Mouse (Mus musculus): Measurements from ENCODE around the gene Ccdc187.

Ccdc187 gene

DNA sequence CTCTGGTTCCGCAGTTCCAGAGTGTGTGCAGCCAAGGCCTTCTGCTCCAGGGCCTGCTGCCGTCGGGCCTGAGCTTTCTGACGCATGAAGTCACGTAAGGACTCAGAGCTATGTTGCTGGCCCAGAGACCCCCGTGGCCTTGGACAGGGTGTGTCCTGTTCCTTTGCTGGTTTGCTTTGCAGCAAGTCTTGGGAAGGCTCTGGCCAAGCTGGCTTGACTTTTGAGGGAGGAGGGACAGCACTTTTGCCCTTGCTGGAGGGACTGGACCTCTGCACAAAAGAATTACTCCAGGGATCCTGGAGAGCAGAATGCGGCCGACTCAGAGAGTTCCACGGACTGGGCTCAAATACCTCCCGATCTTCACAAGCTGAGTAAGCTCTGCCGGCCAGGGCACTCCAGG lies 13.8 kb downstream of the Ccdc187 start:
- no peak for DNase-seq (ENCODE audit: low spot score in 2 of 2)

DNA sequence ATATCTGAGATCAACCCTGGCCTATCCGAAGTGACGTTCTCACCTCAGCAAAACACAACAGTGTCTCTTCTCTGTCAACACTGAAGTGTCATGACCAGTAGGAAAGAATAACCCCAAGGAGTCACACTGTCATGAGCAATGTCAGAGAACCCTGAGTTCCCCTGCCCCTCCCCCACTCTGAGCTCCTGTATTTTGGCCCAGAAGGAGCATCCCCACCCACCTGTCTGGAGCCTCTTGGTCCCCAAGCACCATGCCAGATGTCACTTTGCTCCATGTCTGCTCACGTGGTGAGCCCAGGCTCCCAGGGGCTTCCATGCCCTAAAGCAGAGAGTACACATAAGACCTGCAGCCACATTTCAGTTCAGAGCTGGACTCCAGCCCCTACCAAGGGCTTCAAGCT lies 14.6 kb downstream of the Ccdc187 start:
- no peak for DNase-seq (ENCODE audit: low spot score in 2 of 2)

DNA sequence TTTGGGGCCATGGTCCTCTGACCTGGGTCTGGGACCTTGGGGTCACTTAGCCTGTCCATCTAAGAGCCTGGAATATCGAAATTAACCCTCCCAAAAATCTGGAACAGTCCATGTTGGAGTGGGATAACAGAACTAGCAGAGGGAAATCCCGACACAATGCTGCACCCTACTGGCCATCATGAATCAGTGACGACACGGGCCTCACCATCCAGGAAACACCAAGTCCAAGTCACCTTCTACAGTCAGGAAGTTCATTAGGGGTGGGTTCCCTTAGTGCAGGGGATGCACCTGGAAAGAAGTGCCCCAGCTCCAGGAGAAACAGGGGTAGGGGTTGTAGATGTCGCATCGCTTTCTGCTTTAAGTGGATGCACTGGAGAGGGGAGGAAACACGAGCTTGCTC lies 20.7 kb downstream of the Ccdc187 start:
- no peak for DNase-seq (ENCODE audit: low spot score in 2 of 2)

DNA sequence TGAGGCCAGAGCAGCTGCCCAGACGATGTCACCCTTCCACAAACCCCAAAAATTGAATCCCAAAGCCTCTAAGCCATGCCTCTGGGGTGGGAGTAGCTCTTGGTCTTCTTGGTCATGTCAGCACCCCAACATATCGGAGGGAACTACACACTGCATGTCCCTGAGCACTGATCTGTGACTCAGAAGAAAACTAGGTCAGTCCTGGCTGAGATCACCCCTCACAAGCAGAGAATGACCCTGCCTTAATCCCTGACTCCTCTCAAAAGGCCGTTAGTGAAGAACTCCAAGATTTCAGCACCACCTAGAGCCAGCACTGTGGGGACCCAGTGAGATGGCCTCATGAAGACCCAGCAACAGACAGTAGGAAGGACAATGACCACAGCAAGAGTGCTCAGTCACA lies 26.1 kb downstream of the Ccdc187 start:
- no peak for DNase-seq (ENCODE audit: low spot score in 2 of 2)

DNA sequence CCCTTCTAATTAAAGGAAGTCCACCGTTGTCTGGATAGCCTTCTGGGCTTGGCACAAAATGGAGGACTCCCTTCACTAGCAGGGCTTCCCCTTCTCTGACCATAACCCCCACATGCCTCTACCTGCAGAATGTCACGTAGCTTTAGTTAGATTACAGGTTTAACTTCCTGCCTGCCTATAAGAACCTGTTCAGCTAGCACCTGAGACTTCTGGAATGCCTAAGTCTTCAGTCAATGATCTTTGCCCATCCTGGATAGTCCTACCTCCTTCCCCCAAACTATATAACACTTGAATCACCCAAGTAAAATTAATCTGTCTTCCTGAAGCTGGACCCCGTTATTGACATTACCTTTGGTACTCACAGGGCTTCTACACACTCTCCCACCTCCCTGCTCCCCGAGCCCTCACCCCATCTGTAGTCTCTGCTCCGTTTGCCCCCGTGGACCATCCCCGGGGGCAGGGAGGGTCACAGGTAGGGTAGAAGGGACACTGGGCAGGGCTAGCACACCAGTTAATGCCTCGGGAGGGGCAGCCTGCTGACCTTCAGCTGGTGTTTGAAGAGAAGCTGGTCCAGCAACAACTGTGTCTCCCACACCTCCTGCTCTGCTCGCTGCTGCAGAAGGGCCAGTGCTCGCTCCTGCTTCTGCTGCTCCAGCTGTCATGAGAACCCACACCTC lies 28.2 kb downstream of the Ccdc187 start:
- no peak for DNase-seq (ENCODE audit: low spot score in 2 of 2)

DNA sequence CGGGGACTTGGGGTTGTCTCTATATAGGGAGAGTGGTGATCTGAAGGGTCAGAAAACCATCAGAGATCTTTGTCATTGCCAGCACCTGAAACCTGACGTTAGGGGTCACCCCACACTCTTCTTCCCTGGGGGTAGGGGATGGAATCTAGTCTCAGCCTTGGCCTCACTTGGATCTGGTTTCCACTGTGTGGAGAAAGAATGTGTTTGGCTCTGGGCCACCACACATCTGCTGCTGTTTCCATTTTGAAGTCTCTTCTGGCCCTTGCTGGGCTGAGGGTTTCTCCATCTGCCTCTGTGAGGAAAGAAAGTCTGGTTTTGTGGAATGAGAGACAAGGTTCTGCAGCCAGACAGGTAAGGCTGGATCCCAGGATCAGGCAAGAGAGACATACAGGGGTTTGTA lies 29.3 kb downstream of the Ccdc187 start:
- no peak for DNase-seq (ENCODE audit: low spot score in 2 of 2)

DNA sequence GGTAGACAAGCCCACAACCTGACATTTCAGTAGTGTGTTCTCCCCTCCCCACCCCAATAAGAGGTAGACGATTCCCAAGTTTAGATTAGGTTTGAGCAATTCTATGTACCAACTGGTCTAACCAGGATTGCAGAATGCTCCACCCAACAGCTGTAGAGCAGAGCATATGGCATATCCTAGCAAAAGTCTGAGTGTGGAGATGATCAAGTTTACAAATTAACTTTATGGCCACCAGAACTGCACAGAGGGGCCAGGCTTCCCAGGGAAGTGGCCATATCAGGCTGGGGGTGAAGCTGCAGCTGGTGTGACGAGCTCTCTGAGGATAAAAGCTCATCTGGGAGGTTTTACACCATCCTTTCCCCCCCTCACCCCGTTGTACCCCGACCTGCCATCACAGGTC lies 29.7 kb downstream of the Ccdc187 start:
- DNase-seq (ENCODE audit: low spot score in 2 of 2) = no peak

DNA sequence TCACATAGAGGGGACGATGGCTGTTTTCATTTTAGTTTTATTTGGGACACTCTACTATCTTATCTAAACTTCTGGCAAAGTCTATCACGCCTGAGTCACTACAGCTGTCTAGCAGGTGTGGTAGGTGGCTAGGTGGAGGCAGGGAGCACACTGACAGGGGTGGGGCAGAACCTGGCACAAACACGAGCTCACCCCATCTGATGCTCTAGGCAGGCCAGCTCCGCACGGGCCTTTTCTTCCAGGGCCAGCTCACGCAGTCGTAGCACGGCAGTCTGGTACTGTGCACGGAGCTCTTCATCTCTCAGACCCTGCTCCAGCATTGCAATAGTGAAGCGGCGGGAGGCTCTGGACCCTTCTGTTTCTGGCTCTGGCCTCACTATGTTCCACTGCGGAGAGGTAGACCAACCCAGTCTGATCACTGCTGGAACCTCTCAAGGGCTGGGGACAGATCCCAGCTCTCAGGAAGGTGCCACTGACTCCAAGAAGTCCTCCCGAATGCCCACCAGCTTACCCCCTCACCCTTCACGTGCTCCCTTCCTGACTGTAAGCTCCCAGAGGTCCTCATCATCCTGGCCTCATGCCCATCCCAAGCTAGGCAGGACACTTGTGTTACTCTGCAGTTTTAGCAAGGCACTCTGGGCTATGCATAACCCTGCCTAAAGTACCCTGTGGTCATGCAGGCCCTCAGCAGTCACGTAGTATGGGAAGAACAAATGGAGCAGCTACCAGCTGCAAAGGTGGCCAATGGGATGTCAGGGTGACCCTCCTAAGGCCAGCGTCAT lies 36.9 kb downstream of the Ccdc187 start:
- DNase-seq (ENCODE audit: low spot score in 2 of 2) = no peak

DNA sequence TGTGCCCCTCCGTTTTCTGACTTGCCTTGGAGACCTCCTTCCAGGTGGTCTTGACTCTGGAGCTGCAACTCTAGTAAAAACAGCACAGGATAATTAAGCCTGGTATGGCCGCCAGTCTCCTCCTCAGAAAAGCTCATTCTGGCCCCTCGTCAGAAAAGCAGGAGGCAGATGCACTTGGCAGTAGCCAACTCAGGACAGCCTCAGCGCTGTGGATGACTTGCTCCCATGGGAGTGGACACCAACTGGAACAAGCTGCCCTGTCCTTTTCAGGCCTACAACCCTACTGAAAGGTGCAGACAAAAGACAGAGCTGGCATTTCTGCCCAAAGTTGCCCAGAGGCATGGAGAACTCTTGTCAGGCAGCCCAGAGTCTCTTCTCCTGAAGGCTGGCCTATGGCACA lies 39.5 kb downstream of the Ccdc187 start:
- no peak for DNase-seq (ENCODE audit: low spot score in 2 of 2)

DNA sequence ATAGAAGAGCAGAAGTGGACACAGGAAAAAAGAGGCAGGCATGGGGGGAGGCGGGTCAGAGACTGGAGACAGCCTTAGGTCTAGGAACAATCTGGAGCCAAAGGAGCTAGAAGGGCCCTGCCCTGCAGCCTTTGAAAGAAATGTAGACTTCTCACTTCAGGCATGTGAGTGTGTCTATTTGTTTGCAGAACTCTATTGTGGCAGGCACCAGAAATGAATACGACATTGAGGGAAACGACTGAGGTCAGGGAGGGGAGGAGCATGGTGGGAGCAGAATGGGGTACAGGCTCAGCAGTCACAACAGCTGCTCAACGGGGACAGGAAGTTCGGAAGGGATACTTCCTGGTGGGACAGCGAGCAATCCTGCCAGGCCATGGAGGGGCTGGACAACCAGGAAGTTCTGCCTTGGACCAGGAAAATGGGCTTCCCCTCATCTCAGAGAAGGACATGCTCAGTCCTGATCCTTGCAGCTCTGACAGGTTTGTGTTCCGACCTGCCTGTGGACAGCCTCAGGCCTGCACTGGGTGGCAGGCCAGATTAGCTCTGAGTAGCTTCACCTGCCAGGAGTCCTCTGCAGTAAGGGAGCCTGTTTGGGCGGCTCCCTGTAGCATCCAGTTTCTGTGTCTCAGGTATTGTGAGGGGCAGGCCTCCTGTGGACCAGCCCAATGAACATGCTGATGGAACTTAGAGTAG lies 41.7 kb downstream of the Ccdc187 start:
- no peak for DNase-seq (ENCODE audit: low spot score in 2 of 2)

DNA sequence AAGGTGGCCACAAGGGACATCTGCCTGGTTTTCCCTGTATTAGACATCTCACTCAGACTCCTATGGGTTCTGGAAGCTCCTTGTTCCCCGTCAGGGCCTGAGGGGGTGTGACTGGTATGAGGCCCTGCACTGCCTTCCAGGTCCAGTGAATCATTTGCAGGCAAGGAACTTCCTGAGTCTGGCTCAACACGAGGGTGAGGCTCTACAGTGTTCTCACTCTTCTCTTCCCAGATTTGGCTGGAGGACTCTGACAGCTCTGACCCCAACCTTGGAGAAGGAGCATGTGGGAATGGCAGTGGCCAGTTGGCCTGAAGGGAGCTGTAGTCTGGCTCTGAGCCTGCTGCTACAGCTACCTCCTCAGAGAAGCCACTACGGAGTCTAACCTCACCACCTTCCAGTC lies 46.8 kb downstream of the Ccdc187 start:
- no peak for DNase-seq (ENCODE audit: low spot score in 2 of 2)

DNA sequence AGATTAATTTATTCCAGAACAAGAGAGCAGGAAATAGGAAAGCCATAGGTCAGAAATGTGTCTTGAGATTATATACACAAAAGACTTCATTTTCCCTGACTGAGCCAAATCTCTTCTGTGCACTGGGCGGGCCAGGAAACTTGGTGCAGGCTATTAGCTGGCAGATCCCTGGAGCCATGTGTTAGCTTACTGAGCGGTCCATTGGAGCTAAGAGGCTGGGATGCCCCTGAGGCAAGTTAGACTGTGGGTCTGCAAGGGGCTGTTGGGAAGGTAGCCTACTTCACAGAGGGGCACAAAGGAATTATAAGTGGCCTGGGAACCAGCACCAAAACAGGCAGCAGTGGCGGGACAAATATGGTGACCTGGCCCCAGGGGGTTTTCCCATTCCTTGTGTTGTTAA lies 53.5 kb downstream of the Ccdc187 start:
- no peak for DNase-seq (ENCODE audit: low spot score in 2 of 2)

DNA sequence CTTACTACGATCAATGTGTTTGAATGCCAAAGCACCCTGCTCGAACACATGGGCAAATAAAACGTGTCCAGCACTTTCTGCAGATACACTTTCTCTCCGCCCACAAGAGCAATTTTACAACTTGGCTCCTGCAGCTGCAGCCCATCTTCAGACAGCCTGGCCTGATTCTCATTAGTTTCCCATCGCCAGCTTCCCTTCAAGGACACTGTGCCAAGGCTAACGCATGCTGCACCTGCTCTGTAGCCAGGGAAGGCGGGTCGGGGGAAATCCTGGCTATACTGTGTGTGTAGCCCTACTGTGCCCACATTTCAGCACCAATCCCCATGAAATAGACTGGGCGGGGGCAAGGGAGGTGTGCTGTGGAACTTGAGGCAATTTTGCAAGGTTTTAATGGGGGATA lies 54.0 kb downstream of the Ccdc187 start:
- no peak for DNase-seq (ENCODE audit: low spot score in 2 of 2)

DNA sequence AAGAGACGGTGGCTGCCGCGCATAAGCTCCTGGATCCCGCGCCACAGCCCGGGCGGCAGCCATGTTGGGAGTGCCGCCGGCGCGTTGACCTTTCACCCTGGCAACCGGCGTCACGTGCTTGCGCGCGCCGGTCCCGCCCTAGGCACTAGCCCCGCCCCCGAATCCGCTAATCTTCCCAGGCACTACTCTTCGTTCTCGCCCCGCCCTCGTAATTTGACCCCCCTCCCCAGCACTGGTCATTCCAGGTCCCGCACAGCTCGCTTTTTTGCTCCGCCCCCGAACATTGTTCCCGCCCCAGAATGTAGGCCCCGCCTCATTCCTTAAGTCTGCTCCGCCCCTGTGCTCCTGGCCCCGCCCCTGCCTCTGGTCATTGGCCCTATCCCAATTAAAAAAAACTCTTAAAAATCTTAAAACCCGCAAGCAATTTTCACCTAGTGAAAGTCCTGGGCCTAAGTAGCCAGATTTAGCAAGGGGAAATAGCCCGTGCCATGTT lies 57.0 kb downstream of the Ccdc187 start, which contains the start of gene Qsox2:
Gene Qsox2, minus strand, starts transcription at position 236 of the 493 bp plus-strand sequence.
- peak; percentile 71 to 78 for DNase-seq (ENCODE audit: low spot score in 2 of 2)

DNA sequence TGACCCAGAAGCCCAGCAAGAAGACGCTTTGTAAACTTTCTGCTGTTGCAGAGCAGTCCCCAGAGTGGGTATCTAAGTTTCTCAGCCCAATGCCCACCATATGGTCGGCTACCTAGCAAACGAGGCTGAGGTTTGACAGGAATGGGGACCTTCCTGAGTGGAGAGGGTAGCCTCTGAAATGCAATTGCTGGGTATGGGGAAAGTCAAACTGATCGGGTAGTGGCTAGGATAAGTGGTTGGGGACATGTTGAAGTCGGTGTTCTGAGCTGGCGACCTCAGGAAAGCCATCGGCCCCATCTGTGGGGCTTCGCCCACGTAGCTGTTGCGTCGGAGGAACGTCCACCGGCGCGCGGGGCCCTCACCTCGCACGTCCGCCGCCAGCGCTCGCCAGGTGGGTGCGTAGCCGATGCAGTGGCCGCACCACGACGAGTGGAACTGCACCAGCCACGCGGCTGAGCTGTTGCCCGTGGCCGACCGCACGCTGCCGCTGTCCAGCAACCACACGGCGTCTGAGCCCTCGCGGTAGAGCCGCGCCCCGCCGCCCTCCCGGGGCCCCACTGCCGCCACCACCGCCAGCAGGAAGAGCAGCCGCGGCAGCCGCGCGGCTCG lies 57.6 kb downstream of the Ccdc187 start:
- DNase-seq (ENCODE audit: low spot score in 2 of 2) = no peak

DNA sequence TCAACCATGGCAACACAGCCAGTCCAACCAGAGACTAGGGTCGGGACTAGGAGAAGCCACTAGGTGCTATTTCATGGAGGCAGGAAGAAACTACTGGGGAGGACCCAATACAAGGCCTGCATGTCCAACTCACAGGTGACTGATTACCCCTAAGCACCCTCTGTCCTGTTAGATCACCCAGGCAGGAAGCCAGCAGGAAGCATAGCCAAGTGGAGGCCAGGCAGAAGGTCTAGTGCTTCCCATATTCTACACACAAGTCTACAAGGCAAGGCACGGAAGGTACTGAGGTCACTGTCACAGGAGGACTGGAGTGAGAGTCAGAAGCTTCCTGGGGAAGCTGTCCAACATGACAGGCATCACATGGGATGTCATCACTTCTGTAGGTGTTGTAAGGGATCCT lies 59.6 kb downstream of the Ccdc187 start:
- DNase-seq (ENCODE audit: low spot score in 2 of 2) = no peak

DNA sequence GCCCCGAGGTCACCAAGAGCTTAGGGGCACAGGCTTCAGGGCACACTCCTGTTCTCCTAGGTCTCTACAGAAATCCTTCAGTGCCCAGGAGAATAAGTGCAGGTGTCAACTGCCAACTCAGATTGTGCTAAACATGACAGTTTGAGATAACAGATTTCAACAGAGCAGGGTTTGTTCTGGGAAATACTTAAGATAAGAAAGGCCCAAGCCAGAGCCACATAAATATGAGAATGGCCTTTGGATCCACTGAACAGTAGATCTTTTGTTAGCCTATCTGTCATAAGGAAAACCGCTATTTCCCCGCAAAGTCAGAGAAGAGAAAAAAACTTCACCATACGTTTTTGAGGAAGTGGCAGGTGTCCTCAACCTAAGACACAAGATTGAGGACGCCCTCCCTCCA lies 60.1 kb downstream of the Ccdc187 start:
- DNase-seq (ENCODE audit: low spot score in 2 of 2) = no peak

DNA sequence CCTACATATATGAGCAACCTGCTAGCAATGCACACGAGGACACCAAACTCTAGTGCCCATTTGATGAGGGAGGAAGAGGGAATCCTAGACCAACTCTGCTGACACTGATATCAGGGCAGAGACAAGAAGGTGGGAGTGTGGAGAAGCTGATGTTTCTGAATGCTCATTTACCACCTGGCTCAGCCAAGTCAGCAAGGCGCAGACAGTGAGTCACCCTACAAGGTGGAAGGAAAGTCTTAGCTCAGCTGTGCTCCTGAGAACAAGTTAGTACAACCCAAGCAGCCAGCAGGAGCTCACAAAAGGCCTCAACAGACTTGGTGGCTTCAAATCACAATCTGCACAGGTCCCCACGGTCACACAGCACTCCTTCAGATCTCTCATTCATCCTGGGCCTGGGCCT lies 63.0 kb downstream of the Ccdc187 start:
- DNase-seq (ENCODE audit: low spot score in 2 of 2) = no peak

DNA sequence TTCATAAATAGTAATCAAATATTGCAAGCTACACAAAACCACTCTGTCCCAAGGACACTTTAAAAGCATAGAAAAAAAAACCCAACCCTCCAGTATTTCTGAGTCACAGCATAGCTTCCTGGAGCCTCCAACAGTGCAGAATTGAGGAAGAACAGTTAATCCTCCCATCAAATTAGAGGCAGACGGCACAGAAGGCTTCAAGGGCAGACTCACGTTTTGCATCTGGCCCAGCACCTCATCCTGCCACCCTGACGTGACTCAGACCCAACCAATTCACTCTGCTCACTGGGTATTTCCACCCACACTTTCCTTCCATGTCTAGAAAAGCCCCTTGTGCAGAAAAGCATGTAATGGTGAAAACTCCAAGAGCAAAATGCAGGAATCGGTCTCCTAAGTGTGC lies 64.1 kb downstream of the Ccdc187 start:
- DNase-seq (ENCODE audit: low spot score in 2 of 2) = no peak

DNA sequence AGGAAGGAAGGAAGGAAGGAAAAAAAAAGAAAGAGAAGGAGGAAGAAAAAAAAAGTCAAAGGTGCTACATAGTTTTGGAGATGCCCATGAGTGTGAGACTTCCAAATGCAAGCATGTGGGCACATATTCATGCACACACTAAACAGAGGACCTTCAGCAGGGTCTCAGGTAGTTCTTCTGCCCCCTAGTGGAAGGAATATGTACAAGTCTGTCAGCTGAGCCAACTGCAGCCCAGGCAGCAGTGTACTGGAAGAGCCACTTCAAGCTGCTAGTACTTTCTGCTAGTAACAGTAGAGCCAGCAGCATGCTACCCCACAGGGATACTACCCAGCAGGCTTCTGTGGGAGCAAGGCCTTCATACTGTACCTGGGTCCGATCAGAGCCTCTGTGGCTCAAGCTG lies 66.6 kb downstream of the Ccdc187 start:
- DNase-seq (ENCODE audit: low spot score in 2 of 2) = no peak

DNA sequence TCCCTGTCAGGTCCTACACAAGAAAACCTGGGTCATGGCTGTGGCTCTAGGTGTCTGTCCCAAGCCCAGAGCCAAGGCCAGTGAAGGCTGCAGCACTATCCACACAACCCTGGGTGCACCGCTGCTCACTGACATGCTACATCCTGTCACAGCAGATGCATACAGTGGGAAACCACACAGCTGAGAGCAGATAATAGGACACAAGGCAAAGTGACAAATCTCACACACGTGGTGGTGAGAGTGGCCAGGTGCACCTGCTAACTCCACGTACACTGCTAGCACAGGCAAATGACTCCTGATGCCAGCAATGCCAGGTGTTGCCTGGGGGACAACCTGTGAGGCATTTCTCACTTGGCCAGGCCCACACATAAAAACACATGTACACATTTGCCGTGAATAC lies 69.1 kb downstream of the Ccdc187 start:
- DNase-seq (ENCODE audit: low spot score in 2 of 2) = no peak

DNA sequence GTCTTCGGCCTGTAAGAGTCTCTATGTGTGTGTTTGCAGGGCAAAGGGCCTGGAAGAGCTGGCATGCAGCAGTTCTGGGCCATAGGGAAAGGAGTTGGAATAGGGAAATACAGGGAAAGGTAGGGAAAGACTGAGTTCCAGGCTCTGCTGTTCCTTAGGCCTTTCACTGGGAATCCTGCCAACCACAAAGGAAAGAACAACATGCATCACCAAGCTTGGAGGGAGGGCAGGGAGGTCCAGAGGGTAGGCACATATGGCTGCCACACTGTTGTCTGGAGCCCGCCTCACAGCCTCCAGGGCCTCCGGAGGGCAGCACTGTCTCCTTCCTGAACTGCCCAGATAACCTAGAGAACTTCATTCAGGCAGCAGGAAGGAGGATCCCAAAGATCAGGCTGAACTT lies 70.4 kb downstream of the Ccdc187 start:
- no peak for DNase-seq (ENCODE audit: low spot score in 2 of 2)
